Mouse (Mus musculus) CH12.LX (cell line): Measurements from ENCODE around the gene Sdsl. TPM values are rescaled to one million over a fixed set of nuclear protein-coding genes. Genes with fewer than 3 reads are reported as not detected.

Experiments
- DNase-seq: peaks from one replicate; pipeline ENCODE4 v3.0.0-alpha.2; 2013; ENCODE audit errors: extremely low read depth
- H3K27ac ChIP-seq: 2 replicates; pipeline ENCODE4 v1.5.1; 2012; ENCODE audit warnings: low read depth, mild to moderate bottlenecking, control low read depth, moderate library complexity; ENCODE audit not compliant: insufficient read depth
- H3K27me3 ChIP-seq: replicated peaks from 2 replicates; pipeline ENCODE3; 2012; ENCODE audit warnings: inconsistent platforms
- H3K36me3 ChIP-seq, 2 experiments: replicated peaks in 1 of 2; 2 replicates each; pipeline versions ENCODE3 to v1.6.1; 2012; ENCODE audit warnings: inconsistent platforms in 1 of 2, low read length in 1 of 2, mild to moderate bottlenecking in 1 of 2, mixed read lengths in 1 of 2, moderate library complexity in 1 of 2; ENCODE audit not compliant: control insufficient read depth in 1 of 2, insufficient read depth in 1 of 2
- H3K4me1 ChIP-seq, 2 experiments: 2 replicates each; pipeline ENCODE4 v1.6.1; 2012; ENCODE audit warnings: inconsistent platforms in 1 of 2, moderate library complexity in 1 of 2; ENCODE audit not compliant: insufficient read depth in 2 of 2, control insufficient read depth in 1 of 2
- H3K4me2 ChIP-seq: 2 replicates; pipeline ENCODE4 v1.6.1; 2012; ENCODE audit warnings: low read depth, mild to moderate bottlenecking, control low read depth; ENCODE audit not compliant: poor library complexity, insufficient read depth, severe bottlenecking
- H3K4me3 ChIP-seq, 3 experiments: fragments of 150-350 bp in 1 of 3; sonication (generic) in 1 of 3; replicated peaks in 1 of 3; 2 replicates each; pipeline versions ENCODE3 to v1.5.1; 2011 to 2012; ENCODE audit warnings: low read depth in 2 of 3, low read length in 2 of 3, mild to moderate bottlenecking in 2 of 3, moderate library complexity in 2 of 3, control low read depth in 1 of 3, improper control_type of control experiment in 1 of 3, inconsistent platforms in 1 of 3, mixed read lengths in 1 of 3; ENCODE audit not compliant: poor library complexity in 1 of 3
- H3K79me2 ChIP-seq: replicated peaks from 2 replicates; pipeline ENCODE4 v1.6.1; 2012; ENCODE audit warnings: mild to moderate bottlenecking, moderate library complexity; ENCODE audit not compliant: control insufficient read depth, poor library complexity, insufficient read depth, severe bottlenecking; ENCODE audit errors: extremely low read depth
- H3K9ac ChIP-seq: 2 replicates; pipeline ENCODE4 v1.6.1; 2012; ENCODE audit warnings: low read depth, mild to moderate bottlenecking, control low read depth, moderate library complexity; ENCODE audit not compliant: insufficient read depth
- H3K9me3 ChIP-seq: replicated peaks from 2 replicates; pipeline ENCODE3; 2012; ENCODE audit warnings: low read length, inconsistent platforms, mixed read lengths
- BHLHE40 ChIP-seq: IDR thresholded peaks from 2 replicates; pipeline ENCODE4 v1.6.1; 2011; ENCODE audit warnings: mild to moderate bottlenecking, low read depth, low read length, improper control_type of control experiment
- CHD1 ChIP-seq: IDR thresholded peaks from 2 replicates; pipeline ENCODE4 v1.6.1; 2012; ENCODE audit warnings: low read depth, low read length, improper control_type of control experiment, inconsistent platforms
- CTCF ChIP-seq, 2 experiments: IDR thresholded peaks in 1 of 2; conservative IDR thresholded peaks in 1 of 2; 2 replicates each; pipeline ENCODE4 v1.5.1; 2011 to 2012; ENCODE audit warnings: low read depth in 2 of 2, low read length in 2 of 2, improper control_type of control experiment in 1 of 2, inconsistent platforms in 1 of 2, mild to moderate bottlenecking in 1 of 2, moderate library complexity in 1 of 2
- E2F4 ChIP-seq: IDR thresholded peaks from 2 replicates; pipeline ENCODE4 v1.6.1; 2011; ENCODE audit warnings: low read depth, low read length, improper control_type of control experiment; ENCODE audit not compliant: insufficient replicate concordance
- ELF1 ChIP-seq: IDR thresholded peaks from 2 replicates; pipeline ENCODE4 v1.6.1; 2014; ENCODE audit warnings: low read depth, mild to moderate bottlenecking, inconsistent platforms, low read length, improper control_type of control experiment
- IRF4 ChIP-seq: IDR thresholded peaks from 2 replicates; pipeline ENCODE4 v1.6.1; 2014; ENCODE audit warnings: low read depth, mild to moderate bottlenecking, inconsistent platforms, low read length, improper control_type of control experiment
- JUND ChIP-seq: conservative IDR thresholded peaks from 2 replicates; pipeline ENCODE4 v1.6.1; 2011; ENCODE audit warnings: low read depth, low read length, improper control_type of control experiment
- KAT2A ChIP-seq: IDR thresholded peaks from 2 replicates; pipeline ENCODE4 v1.6.1; 2012; ENCODE audit warnings: low read length, improper control_type of control experiment, inconsistent platforms; ENCODE audit not compliant: insufficient replicate concordance
- MAX ChIP-seq: IDR thresholded peaks from 2 replicates; pipeline ENCODE4 v1.6.1; 2011; ENCODE audit warnings: low read length, improper control_type of control experiment
- MXI1 ChIP-seq: IDR thresholded peaks from 2 replicates; pipeline ENCODE4 v1.6.1; 2011; ENCODE audit warnings: mild to moderate bottlenecking, low read depth, low read length, improper control_type of control experiment
- MYC ChIP-seq: IDR thresholded peaks from 2 replicates; pipeline ENCODE4 v1.6.1; 2011; ENCODE audit warnings: low read depth, mild to moderate bottlenecking, improper control_type of control experiment, low read length
- NELFE ChIP-seq: IDR thresholded peaks from 2 replicates; pipeline ENCODE4 v1.6.1; 2011; ENCODE audit warnings: low read depth, low read length, improper control_type of control experiment
- NRF1 ChIP-seq: IDR thresholded peaks from 2 replicates; pipeline ENCODE4 v1.6.1; 2014; ENCODE audit warnings: low read depth, mild to moderate bottlenecking, inconsistent platforms, low read length, improper control_type of control experiment, moderate library complexity
- POLR2A ChIP-seq: IDR thresholded peaks from 2 replicates; pipeline ENCODE4 v1.6.1; 2011; ENCODE audit warnings: low read depth, mild to moderate bottlenecking, improper control_type of control experiment, low read length
- POLR2AphosphoS2 ChIP-seq: IDR thresholded peaks from 2 replicates; pipeline ENCODE4 v1.6.1; 2011; ENCODE audit warnings: low read depth, low read length, improper control_type of control experiment
- RAD21 ChIP-seq: IDR thresholded peaks from 2 replicates; pipeline ENCODE4 v1.6.1; 2011; ENCODE audit warnings: low read depth, mild to moderate bottlenecking, low read length, improper control_type of control experiment, moderate library complexity
- RCOR1 ChIP-seq: conservative IDR thresholded peaks from 2 replicates; pipeline ENCODE4 v1.6.1; 2012; ENCODE audit warnings: low read depth, mild to moderate bottlenecking, inconsistent platforms, low read length, improper control_type of control experiment
- SIN3A ChIP-seq: IDR thresholded peaks from 2 replicates; pipeline ENCODE4 v1.6.1; 2012; ENCODE audit warnings: low read length, improper control_type of control experiment, inconsistent platforms
- TBP ChIP-seq: conservative IDR thresholded peaks from 2 replicates; pipeline ENCODE4 v1.6.1; 2011; ENCODE audit warnings: low read depth, low read length, improper control_type of control experiment
- TCF12 ChIP-seq: IDR thresholded peaks from 2 replicates; pipeline ENCODE4 v1.6.1; 2014; ENCODE audit warnings: low read depth, mild to moderate bottlenecking, inconsistent platforms, low read length, improper control_type of control experiment
- USF1 ChIP-seq: IDR thresholded peaks from 2 replicates; pipeline ENCODE4 v1.6.1; 2014; ENCODE audit warnings: low read depth, mild to moderate bottlenecking, inconsistent platforms, low read length, improper control_type of control experiment
- USF2 ChIP-seq: conservative IDR thresholded peaks from 2 replicates; pipeline ENCODE4 v1.6.1; 2011; ENCODE audit warnings: low read depth, low read length, improper control_type of control experiment
- ZC3H11A ChIP-seq: IDR thresholded peaks from 2 replicates; pipeline ENCODE4 v1.6.1; 2012; ENCODE audit warnings: low read depth, mild to moderate bottlenecking, inconsistent platforms, low read length, improper control_type of control experiment
- ZKSCAN1 ChIP-seq: IDR thresholded peaks from 2 replicates; pipeline ENCODE4 v1.6.1; 2012; ENCODE audit warnings: low read depth, inconsistent platforms, low read length, improper control_type of control experiment, borderline replicate concordance
- ZMIZ1 ChIP-seq: IDR thresholded peaks from 2 replicates; pipeline ENCODE4 v1.6.1; 2012; ENCODE audit warnings: low read depth, mild to moderate bottlenecking, inconsistent platforms, low read length, improper control_type of control experiment
- dilution Hi-C: fragments of 300-500 bp; cut with MboI; formaldehyde crosslinking; loops from 2 replicates; pipeline ENCODE4 v1.14.3; 2020; ENCODE audit warnings: low sequenced_read_pairs; ENCODE audit not compliant: extremely low pct_unique_long_range_greater_than_20kb, extremely low pct_ligation_motif_present
- in situ Hi-C: fragments of 300-500 bp; cut with MboI; formaldehyde crosslinking; loops from 3 replicates; pipeline ENCODE4 v1.14.3; 2019; ENCODE audit warnings: low sequenced_read_pairs, low pct_ligation_motif_present, low pct_unique_long_range_greater_than_20kb, mixed read lengths
- polyA plus RNA-seq: library from polyadenylated mRNA; unstranded; fragments of >175 nt; gene quantifications from 2 replicates; pipeline ENCODE4 v1.2.1, GENCODE M21; 2012; ENCODE audit warnings: low read depth; ENCODE audit not compliant: insufficient read length
- total RNA-seq, 2 experiments: library from RNA; depleted of rRNA; stranded (reverse); fragments of 300-350 nt in 1 of 2; fragments of >200 nt in 1 of 2; gene quantifications; 2 replicates each; pipeline ENCODE4 v1.2.3; 2012 to 2014

Gene Sdsl
- total and polyA plus RNA-seq, 3 experiments: 0.37 to 4.0 TPM; not detected in 1

DNA sequence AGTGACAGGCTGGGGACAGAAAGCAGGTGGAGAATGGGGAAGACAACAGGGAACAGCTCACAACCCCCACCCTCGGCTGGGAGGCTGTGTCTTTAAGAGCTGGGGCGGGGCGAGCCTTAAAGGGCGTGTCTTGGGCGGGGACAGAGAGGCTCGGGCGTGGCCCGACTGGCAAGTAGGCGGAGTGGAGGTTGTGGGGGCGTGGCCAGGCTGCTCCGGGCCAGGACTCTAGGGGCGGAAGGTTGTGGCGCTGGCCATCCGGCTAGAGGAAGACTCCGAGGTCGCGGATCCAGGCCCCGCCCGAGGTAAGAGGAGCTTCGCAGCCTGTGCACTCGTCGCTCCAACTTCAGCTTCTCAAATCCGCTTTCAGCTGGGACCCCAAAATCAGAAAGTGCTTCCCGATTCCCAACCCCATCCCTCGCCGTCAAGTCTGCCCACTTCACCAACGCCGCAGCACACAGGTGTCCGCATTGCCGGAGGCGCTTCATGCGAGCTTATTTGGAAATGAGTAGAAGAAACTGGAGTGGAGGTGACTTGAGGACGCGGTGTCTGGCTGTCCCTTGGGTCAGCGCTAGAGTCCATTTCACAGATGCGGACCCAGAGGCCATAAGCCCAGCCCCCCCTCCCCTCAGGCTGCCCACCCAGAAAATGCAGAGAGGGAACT lies 38.5 kb upstream of the Sdsl start, which contains the start of gene Slc8b1 (continued):
- TF ChIP-seq MYC (no peak), CHD1 (no peak), JUND (no peak), IRF4 (no peak), RCOR1 (no peak), NELFE (peak; percentile 48; the same call in 1 of the 2 replicates), ELF1 (0 out of 2 replicates have a peak, but pooled peaks have one; percentile 57)

DNA sequence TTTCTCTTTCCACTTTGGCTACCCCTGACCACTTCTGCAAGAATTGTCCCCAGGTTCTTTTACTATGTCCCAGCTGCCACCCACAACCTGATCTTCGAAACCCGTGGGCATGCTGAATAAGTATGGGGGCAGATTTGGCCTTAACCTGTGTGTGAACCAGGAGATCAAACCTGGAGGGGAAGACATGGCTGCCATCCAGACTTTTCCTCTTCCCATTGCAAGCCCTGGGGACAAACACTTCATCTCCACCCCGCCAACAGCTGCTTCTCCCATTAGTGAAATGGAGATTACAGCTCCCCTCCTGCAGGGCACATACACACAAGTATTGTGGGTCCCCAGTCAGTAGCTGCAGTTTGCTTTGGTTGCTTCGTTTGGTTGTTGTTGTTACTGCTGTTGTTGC lies 34.7 kb upstream of the Sdsl start:
- 0 out of 2 replicates have a peak, but pooled peaks cover 4% of the 10 kb centered on the region for H3K79me2 ChIP-seq
- no peak overlapping the region for H3K9ac ChIP-seq
- H3K4me1 ChIP-seq: peaks cover 9 to 41% of the 10 kb centered on the region in 2 experiments; a peak in 3 of 4 replicates
- in situ Hi-C loops (loop anchor here (25.0 kb wide), 1 partner anchor 205 kb away; the partner anchor contains the start of gene Dtx1), dilution Hi-C loops (no loop called here)
- no peak overlapping the region for H3K4me2 ChIP-seq
- no peaks in the 10 kb centered on the region for H3K36me3 ChIP-seq
- TF ChIP-seq SIN3A: no peak
- no peak for TF ChIP-seq MXI1
- no peak for TF ChIP-seq TCF12
- TF ChIP-seq ZMIZ1: no peak
- no peak for TF ChIP-seq JUND
- TF ChIP-seq NRF1: no peak
- TF ChIP-seq, all 38 proteins: peak for 0
- DNase-seq: no peak
- no peak overlapping the region for H3K27ac ChIP-seq
- no peak overlapping the region for H3K4me3 ChIP-seq
- peaks cover 14% of the 10 kb centered on the region for H3K27me3 ChIP-seq
- H3K9me3 ChIP-seq: peaks cover 5% of the 10 kb centered on the region

DNA sequence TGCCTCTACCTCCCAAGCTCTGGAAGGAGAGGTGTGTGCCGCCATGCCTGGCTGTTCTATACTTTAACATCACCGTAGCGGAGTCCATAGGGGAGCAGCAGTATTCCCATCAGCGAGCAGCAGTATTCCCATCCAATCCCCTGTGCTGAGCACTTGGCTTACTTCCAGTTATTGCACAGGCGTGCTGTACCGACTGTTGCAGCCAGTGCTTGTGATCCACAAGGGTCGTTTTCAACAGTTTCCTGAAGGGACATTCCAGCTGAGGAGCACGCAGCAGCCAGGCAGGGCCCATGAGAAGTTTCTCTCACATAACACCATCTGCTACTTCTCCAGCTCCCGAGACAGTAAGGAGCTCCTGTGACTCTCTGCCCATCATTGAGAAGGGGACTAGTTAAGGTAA lies 33.9 kb upstream of the Sdsl start:
- in situ Hi-C loops: loop anchor here (25.0 kb wide), 1 partner anchor 206 kb away; the partner anchor contains the start of gene Dtx1

More for the DNA sequence above, 33.9 kb upstream of the Sdsl start:
- no peak for TF ChIP-seq MAX
- TF ChIP-seq CTCF (conservative IDR thresholded peaks at IDR 0.05 in 1 of 2, IDR thresholded peaks at IDR 0.05 in 1 of 2; ENCODE audit: low read depth in 2 of 2, low read length in 2 of 2): no peak
- TF ChIP-seq POLR2AphosphoS2: no peak
- no peak for TF ChIP-seq RAD21
- TF ChIP-seq ZC3H11A: no peak
- no peak for TF ChIP-seq MYC
- no peak for TF ChIP-seq ZMIZ1
- TF ChIP-seq POLR2A: no peak
- TF ChIP-seq BHLHE40: no peak
- TF ChIP-seq RCOR1: no peak
- TF ChIP-seq ZKSCAN1: no peak
- no peak for TF ChIP-seq KAT2A
- TF ChIP-seq USF1: no peak
- no peak for TF ChIP-seq USF2
- TF ChIP-seq E2F4: no peak
- TF ChIP-seq TBP: no peak
- Histone ChIP-seq H3K9me3 (peaks cover 5% of the 10 kb centered on the region), H3K4me2 (no peak overlapping the region), H3K27ac (no peak overlapping the region), H3K9ac (no peak overlapping the region), H3K36me3 (no peaks in the 10 kb centered on the region), H3K27me3 (peaks cover 14% of the 10 kb centered on the region), H3K4me1 (peaks cover 8 to 36% of the 10 kb centered on the region in 2 experiments; a peak in 3 of 4 replicates), H3K4me3 (no peak overlapping the region), H3K79me2 (peaks cover 7% of the 10 kb centered on the region; the same call in 1 of the 2 replicates)
- DNase-seq: no peak
- dilution Hi-C loops: no loop called here
